Mouse (Mus musculus): ENCODE measurements at regions not wholly inside any gene's neighbourhood (a gene's known extent, or its start where the extent isn't known, plus 50 kb on each side); places are given as distances from the start of the nearest gene placed in this dataset.

GRCm38 (mm10) chr3:21582122-21582521 is 494.3 kb upstream of the Tbl1xr1 start:
- TF ChIP-seq CTCF (IDR thresholded peaks at IDR 0.05) (no peak), EP300 (IDR thresholded peaks at IDR 0.05; ENCODE audit: insufficient read depth, low read depth, low read length) (no peak)
